Mouse (Mus musculus): ENCODE data around the gene Srgap1. TPM values are rescaled to one million over a fixed set of nuclear protein-coding genes. Genes with fewer than 3 reads are reported as not detected.

Gene Srgap1
- polyA plus RNA-seq, 1 experiment from 2014 or later = 9.3 TPM

- no peak overlapping the region for H3K4me3 ChIP-seq (ENCODE audit: control insufficient read depth in 1 of 2, insufficient read depth in 1 of 2, low read depth in 1 of 2, low read length in 2 of 2)
- no peaks in the 10 kb centered on the region for H3K4me1 ChIP-seq (ENCODE audit: control insufficient read depth in 2 of 2, insufficient read depth in 2 of 2, low read length in 2 of 2)
- H3K27me3 ChIP-seq (ENCODE audit: control insufficient read depth, insufficient read depth, low read length) = no peaks in the 10 kb centered on the region
- no peaks in the 10 kb centered on the region for H3K36me3 ChIP-seq (ENCODE audit: control insufficient read depth, insufficient read depth, low read length)
- no peak overlapping the region for H3K4me2 ChIP-seq (ENCODE audit: low read length)
- no peaks in the 10 kb centered on the region for H3K9me3 ChIP-seq (ENCODE audit: control insufficient read depth, low read length)
- WGBS = 80% methylated on average over 8 of the region's 13 CpGs
- no peak overlapping the region for H3K27ac ChIP-seq (replicated peaks in 1 of 2; ENCODE audit: control insufficient read depth in 1 of 2, insufficient read depth in 1 of 2, low read depth in 2 of 2, low read length in 2 of 2)
- H3K9ac ChIP-seq (ENCODE audit: low read length) = no peak overlapping the region
- ATAC-seq (ENCODE audit: insufficient number of reproducible peaks, insufficient read depth, low FRiP score, low read depth) = no peak
Measured at GRCm38 (mm10) chr10:121763191-121763590, 283.9 kb downstream of the Srgap1 start.

DNA sequence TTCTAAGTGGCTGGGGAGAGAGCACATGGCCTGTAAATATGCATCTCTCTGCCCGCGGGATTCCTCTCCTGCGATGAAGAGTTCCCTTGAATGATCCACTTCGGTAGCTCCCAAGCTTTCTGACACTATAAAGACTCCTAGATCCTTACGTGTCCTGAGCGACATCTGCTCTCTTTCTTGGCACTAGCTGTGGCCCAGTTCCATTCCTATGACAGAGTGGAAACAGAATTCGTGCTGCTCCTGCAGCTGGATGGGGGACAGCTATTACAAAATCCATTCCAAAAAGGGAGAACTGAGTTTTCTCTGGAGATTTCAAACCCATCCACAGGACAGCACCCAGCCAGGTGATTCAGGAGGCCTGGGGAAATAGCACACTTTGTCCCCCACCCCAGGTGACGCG, 285.0 kb downstream of the Srgap1 start:
- 85% methylated on average over 9 of the region's 9 CpGs for WGBS
- H3K4me2 ChIP-seq (ENCODE audit: low read length) = no peak overlapping the region
- H3K9me3 ChIP-seq (ENCODE audit: control insufficient read depth, low read length) = no peaks in the 10 kb centered on the region
- H3K27ac ChIP-seq (replicated peaks in 1 of 2; ENCODE audit: control insufficient read depth in 1 of 2, insufficient read depth in 1 of 2, low read depth in 2 of 2, low read length in 2 of 2) = no peak overlapping the region
- no peaks in the 10 kb centered on the region for H3K4me1 ChIP-seq (ENCODE audit: control insufficient read depth in 2 of 2, insufficient read depth in 2 of 2, low read length in 2 of 2)
- H3K27me3 ChIP-seq (ENCODE audit: control insufficient read depth, insufficient read depth, low read length) = no peaks in the 10 kb centered on the region
- no peak overlapping the region for H3K4me3 ChIP-seq (ENCODE audit: control insufficient read depth in 1 of 2, insufficient read depth in 1 of 2, low read depth in 1 of 2, low read length in 2 of 2)
- no peaks in the 10 kb centered on the region for H3K36me3 ChIP-seq (ENCODE audit: control insufficient read depth, insufficient read depth, low read length)
- ATAC-seq (ENCODE audit: insufficient number of reproducible peaks, insufficient read depth, low FRiP score, low read depth) = no peak
- no peak overlapping the region for H3K9ac ChIP-seq (ENCODE audit: low read length)

DNA sequence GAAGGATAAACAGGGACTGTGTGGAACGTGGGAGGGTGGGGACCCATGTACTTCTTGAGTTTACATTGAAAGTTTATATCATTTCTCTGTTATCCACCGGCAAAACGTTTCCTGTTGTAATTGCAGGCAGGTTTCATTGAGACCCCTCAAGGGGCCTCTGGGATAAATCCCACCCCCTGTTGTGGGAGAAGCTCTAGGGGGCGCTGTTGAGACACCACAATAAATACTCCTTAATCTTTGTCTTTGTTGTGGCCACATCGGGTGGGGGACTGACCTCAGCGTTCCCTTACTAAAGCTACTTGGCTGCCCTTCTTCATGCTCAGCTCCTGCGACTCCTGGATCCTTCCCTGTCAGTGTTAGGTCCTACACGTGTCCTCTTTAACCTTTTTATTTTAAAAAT, 288.0 kb downstream of the Srgap1 start:
- no peak overlapping the region for H3K9ac ChIP-seq (ENCODE audit: low read length)
- WGBS = 53% methylated on average over 8 of the region's 8 CpGs
- no peak overlapping the region for H3K27ac ChIP-seq (replicated peaks in 1 of 2; ENCODE audit: control insufficient read depth in 1 of 2, insufficient read depth in 1 of 2, low read depth in 2 of 2, low read length in 2 of 2)
- no peak for ATAC-seq (ENCODE audit: insufficient number of reproducible peaks, insufficient read depth, low FRiP score, low read depth)
- no peaks in the 10 kb centered on the region for H3K27me3 ChIP-seq (ENCODE audit: control insufficient read depth, insufficient read depth, low read length)
- H3K4me3 ChIP-seq (ENCODE audit: control insufficient read depth in 1 of 2, insufficient read depth in 1 of 2, low read depth in 1 of 2, low read length in 2 of 2) = no peak overlapping the region
- no peak overlapping the region for H3K4me2 ChIP-seq (ENCODE audit: low read length)
- no peaks in the 10 kb centered on the region for H3K9me3 ChIP-seq (ENCODE audit: control insufficient read depth, low read length)
- no peaks in the 10 kb centered on the region for H3K36me3 ChIP-seq (ENCODE audit: control insufficient read depth, insufficient read depth, low read length)
- no peaks in the 10 kb centered on the region for H3K4me1 ChIP-seq (ENCODE audit: control insufficient read depth in 2 of 2, insufficient read depth in 2 of 2, low read length in 2 of 2)

DNA sequence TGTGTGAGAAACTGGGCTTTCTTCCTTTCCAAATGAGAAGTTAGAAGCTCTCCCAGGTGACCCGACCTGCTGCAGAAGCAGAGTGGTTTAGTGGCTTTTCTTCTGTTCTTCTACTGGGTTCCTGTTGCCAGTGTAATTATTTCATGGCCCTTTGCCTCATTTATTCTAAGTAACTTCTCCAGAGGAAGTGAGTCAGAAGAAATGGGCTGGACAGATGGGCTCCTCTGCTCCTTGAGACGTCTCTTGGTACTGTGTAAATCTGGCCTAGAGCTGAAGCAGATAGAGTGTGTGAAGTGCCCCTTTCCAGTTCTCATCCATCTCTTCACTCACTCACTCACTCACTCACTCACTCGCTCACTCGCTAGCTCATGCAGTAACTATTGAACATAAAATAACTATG, 290.4 kb downstream of the Srgap1 start:
- Histone ChIP-seq H3K4me3 (ENCODE audit: control insufficient read depth in 1 of 2, insufficient read depth in 1 of 2, low read depth in 1 of 2, low read length in 2 of 2) (no peak overlapping the region), H3K9ac (ENCODE audit: low read length) (no peak overlapping the region), H3K36me3 (ENCODE audit: control insufficient read depth, insufficient read depth, low read length) (0 out of 2 replicates have a peak, but pooled peaks cover 3% of the 10 kb centered on the region), H3K9me3 (ENCODE audit: control insufficient read depth, low read length) (no peaks in the 10 kb centered on the region), H3K27ac (replicated peaks in 1 of 2; ENCODE audit: control insufficient read depth in 1 of 2, insufficient read depth in 1 of 2, low read depth in 2 of 2, low read length in 2 of 2) (no peak overlapping the region), H3K4me2 (ENCODE audit: low read length) (no peak overlapping the region), H3K27me3 (ENCODE audit: control insufficient read depth, insufficient read depth, low read length) (no peaks in the 10 kb centered on the region), H3K4me1 (ENCODE audit: control insufficient read depth in 2 of 2, insufficient read depth in 2 of 2, low read length in 2 of 2) (no peaks in the 10 kb centered on the region)
- 78% methylated on average over 4 of the region's 4 CpGs for WGBS
- no peak for ATAC-seq (ENCODE audit: insufficient number of reproducible peaks, insufficient read depth, low FRiP score, low read depth)

DNA sequence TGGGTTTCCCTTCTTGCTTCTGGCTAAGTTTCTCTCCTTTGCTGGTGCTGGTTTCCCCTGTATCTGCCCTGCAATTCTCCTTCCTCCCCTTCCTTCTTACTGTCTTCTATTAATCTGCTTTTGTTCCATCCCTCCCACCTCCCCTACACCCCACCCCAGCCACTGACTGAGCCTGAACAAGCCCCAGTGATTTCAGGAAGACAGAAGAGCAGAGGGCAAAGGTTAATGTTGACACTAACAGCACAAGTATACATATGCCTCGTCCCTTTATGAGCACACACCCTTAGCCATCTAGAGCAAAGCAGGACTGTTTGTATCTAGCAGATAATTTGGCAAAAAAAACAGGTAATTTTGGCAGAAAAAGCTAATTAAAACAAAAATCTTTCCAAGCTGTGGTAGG, 291.3 kb downstream of the Srgap1 start:
- Histone ChIP-seq H3K4me1 (ENCODE audit: control insufficient read depth in 2 of 2, insufficient read depth in 2 of 2, low read length in 2 of 2) (no peaks in the 10 kb centered on the region), H3K27ac (replicated peaks in 1 of 2; ENCODE audit: control insufficient read depth in 1 of 2, insufficient read depth in 1 of 2, low read depth in 2 of 2, low read length in 2 of 2) (no peak overlapping the region), H3K4me2 (ENCODE audit: low read length) (no peak overlapping the region), H3K27me3 (ENCODE audit: control insufficient read depth, insufficient read depth, low read length) (no peaks in the 10 kb centered on the region), H3K9me3 (ENCODE audit: control insufficient read depth, low read length) (no peaks in the 10 kb centered on the region), H3K4me3 (ENCODE audit: control insufficient read depth in 1 of 2, insufficient read depth in 1 of 2, low read depth in 1 of 2, low read length in 2 of 2) (no peak overlapping the region), H3K9ac (ENCODE audit: low read length) (no peak overlapping the region), H3K36me3 (ENCODE audit: control insufficient read depth, insufficient read depth, low read length) (0 out of 2 replicates have a peak, but pooled peaks cover 4% of the 10 kb centered on the region)
- ATAC-seq (ENCODE audit: insufficient number of reproducible peaks, insufficient read depth, low FRiP score, low read depth) = no peak
- 49% methylated on average over 1 of the region's 1 CpGs for WGBS

DNA sequence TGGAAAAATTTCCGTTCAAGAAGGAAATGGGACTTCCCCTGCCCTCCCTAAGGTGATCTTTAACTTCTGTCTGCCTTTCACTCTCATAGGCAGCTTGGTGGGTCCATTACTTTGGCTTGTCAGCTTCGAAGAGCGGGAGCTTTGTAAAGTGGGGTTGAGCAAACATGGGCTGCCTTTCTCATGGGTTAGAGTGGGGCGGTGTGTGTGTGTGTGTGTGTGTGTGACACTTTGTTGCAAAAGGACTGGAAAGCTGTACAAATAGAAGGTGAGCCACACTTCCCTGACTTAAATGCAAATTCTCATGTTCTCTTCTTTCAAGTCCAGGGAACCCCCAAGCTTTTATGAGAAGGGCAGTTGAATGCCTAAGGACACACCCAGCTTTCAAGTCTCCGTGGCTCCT, 292.9 kb downstream of the Srgap1 start:
- WGBS = 80% methylated on average over 5 of the region's 5 CpGs
- H3K36me3 ChIP-seq (ENCODE audit: control insufficient read depth, insufficient read depth, low read length) = 0 out of 2 replicates have a peak, but pooled peaks cover 8% of the 10 kb centered on the region
- no peak for ATAC-seq (ENCODE audit: insufficient number of reproducible peaks, insufficient read depth, low FRiP score, low read depth)
- no peaks in the 10 kb centered on the region for H3K9me3 ChIP-seq (ENCODE audit: control insufficient read depth, low read length)
- H3K4me1 ChIP-seq (ENCODE audit: control insufficient read depth in 2 of 2, insufficient read depth in 2 of 2, low read length in 2 of 2) = no peaks in the 10 kb centered on the region
- no peaks in the 10 kb centered on the region for H3K27me3 ChIP-seq (ENCODE audit: control insufficient read depth, insufficient read depth, low read length)
- H3K9ac ChIP-seq (ENCODE audit: low read length) = no peak overlapping the region
- no peak overlapping the region for H3K27ac ChIP-seq (replicated peaks in 1 of 2; ENCODE audit: control insufficient read depth in 1 of 2, insufficient read depth in 1 of 2, low read depth in 2 of 2, low read length in 2 of 2)
- H3K4me3 ChIP-seq (ENCODE audit: control insufficient read depth in 1 of 2, insufficient read depth in 1 of 2, low read depth in 1 of 2, low read length in 2 of 2) = no peak overlapping the region
- no peak overlapping the region for H3K4me2 ChIP-seq (ENCODE audit: low read length)

DNA sequence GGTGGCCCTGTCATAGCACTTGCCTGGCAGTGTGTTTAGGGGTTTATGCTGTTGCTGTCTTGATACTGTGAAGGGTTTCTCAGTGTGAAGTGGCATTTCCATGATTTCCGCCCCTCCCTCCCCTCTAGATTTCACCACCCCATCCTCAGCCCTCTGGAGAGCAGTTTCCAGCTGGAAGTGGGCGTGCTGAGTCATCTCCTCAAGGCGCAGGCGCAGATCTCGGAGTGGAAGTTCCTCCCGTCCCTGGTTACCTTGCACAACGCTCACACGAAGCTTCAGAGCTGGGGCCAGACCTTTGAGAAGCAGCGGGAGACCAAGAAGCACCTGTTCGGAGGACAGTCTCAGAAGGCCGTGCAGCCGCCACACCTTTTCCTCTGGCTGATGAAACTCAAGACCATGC, 296.9 kb downstream of the Srgap1 start:
- WGBS = 91% methylated on average over 12 of the region's 12 CpGs
- Histone ChIP-seq H3K9ac (ENCODE audit: low read length) (no peak overlapping the region), H3K4me2 (ENCODE audit: low read length) (no peak overlapping the region), H3K27ac (replicated peaks in 1 of 2; ENCODE audit: control insufficient read depth in 1 of 2, insufficient read depth in 1 of 2, low read depth in 2 of 2, low read length in 2 of 2) (no peak overlapping the region), H3K9me3 (ENCODE audit: control insufficient read depth, low read length) (no peaks in the 10 kb centered on the region), H3K27me3 (ENCODE audit: control insufficient read depth, insufficient read depth, low read length) (no peaks in the 10 kb centered on the region), H3K36me3 (ENCODE audit: control insufficient read depth, insufficient read depth, low read length) (peaks cover 16% of the 10 kb centered on the region), H3K4me1 (ENCODE audit: control insufficient read depth in 2 of 2, insufficient read depth in 2 of 2, low read length in 2 of 2) (no peaks in the 10 kb centered on the region), H3K4me3 (ENCODE audit: control insufficient read depth in 1 of 2, insufficient read depth in 1 of 2, low read depth in 1 of 2, low read length in 2 of 2) (no peak overlapping the region)
- no peak for ATAC-seq (ENCODE audit: insufficient number of reproducible peaks, insufficient read depth, low FRiP score, low read depth)

- Histone ChIP-seq H3K9me3 (ENCODE audit: control insufficient read depth, low read length) (no peaks in the 10 kb centered on the region), H3K27me3 (ENCODE audit: control insufficient read depth, insufficient read depth, low read length) (no peaks in the 10 kb centered on the region), H3K4me2 (ENCODE audit: low read length) (no peak overlapping the region), H3K9ac (ENCODE audit: low read length) (no peak overlapping the region), H3K4me1 (ENCODE audit: control insufficient read depth in 2 of 2, insufficient read depth in 2 of 2, low read length in 2 of 2) (peaks cover 0 to 4% of the 10 kb centered on the region in 2 experiments; a peak in 2 of 4 replicates), H3K4me3 (ENCODE audit: control insufficient read depth in 1 of 2, insufficient read depth in 1 of 2, low read depth in 1 of 2, low read length in 2 of 2) (no peak overlapping the region), H3K36me3 (ENCODE audit: control insufficient read depth, insufficient read depth, low read length) (peaks cover 8% of the 10 kb centered on the region), H3K27ac (replicated peaks in 1 of 2; ENCODE audit: control insufficient read depth in 1 of 2, insufficient read depth in 1 of 2, low read depth in 2 of 2, low read length in 2 of 2) (no peak overlapping the region)
- WGBS = 72% methylated on average over 4 of the region's 4 CpGs
- no peak for ATAC-seq (ENCODE audit: insufficient number of reproducible peaks, insufficient read depth, low FRiP score, low read depth)
Measured at GRCm38 (mm10) chr10:121742336-121742735, 304.8 kb downstream of the Srgap1 start.

All from heart, embryonic 14.5 days (tissue).